Mouse (Mus musculus): ENCODE data around the gene Rad9a.

DNA sequence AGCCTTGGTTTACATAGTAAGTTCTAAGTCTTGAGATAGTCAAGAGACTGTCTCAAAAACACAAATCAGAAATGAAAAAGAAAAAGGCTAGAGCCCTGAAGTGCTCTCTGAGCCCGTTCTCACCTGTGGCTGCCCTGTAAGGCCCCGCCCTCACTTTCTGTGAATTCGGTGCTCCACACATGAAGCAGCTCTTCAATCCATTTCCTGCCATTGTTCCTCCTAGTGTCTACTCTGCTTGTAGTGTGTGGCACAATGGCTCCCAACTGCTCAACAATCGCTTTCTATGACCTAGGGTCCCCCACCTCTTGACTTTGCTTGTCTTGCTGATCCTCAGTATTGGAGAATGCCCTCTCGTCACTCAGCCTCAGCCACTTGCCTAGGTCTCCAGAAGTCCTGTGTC is 26.0 kb upstream of the Rad9a start:
- TF ChIP-seq CTCF (IDR thresholded peaks at IDR 0.05; ENCODE audit: borderline replicate concordance, insufficient read depth, low read depth, low read length) (no peak), POLR2A (IDR thresholded peaks at IDR 0.05; ENCODE audit: borderline replicate concordance, insufficient read depth, low read length) (no peak)

All from cerebellum, adult 2 months (tissue).